Mouse (Mus musculus): ENCODE results near the gene Smyd3. TPM values are rescaled to one million over a fixed set of nuclear protein-coding genes. Genes with fewer than 3 reads are reported as not detected.

The Smyd3 gene
- polyA plus RNA-seq, 1 experiment from 2014 or later, result 9.5 TPM

DNA sequence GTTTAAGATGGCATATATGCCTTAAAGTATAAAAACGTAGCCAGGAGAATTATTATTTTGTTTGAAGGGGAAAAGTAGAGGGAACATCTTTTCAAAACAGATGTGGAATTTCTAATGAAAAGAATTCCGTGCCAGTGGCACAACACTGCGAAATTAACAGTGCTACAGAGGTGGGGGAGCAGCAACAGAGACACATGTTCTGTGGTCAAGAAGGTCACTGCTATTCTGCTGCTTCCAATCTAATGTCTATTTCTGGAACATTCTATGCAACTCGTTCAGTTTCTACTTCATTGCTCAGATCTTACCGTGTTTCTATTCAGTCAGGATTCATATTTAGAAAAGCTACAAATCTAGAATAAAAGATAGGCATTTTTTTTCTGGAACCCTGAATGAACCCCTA, 117.0 kb downstream of the Smyd3 start:
- Histone ChIP-seq H3K36me3 (no peaks in the 10 kb centered on the region), H3K9me3 (replicated peaks) (no peaks in the 10 kb centered on the region), H3K27ac (no peak overlapping the region), H3K4me1 (no peaks in the 10 kb centered on the region), H3K27me3 (replicated peaks) (no peaks in the 10 kb centered on the region), H3K9ac (no peak overlapping the region), H3K4me3 (no peak overlapping the region), H3K4me2 (no peak overlapping the region)
- ATAC-seq, result no peak
- 70% methylated on average over 5 of the region's 5 CpGs for WGBS (ENCODE audit: insufficient replicate concordance)

- Histone ChIP-seq H3K27me3 (replicated peaks) (no peaks in the 10 kb centered on the region), H3K9me3 (replicated peaks) (no peaks in the 10 kb centered on the region), H3K4me1 (no peaks in the 10 kb centered on the region), H3K4me3 (no peak overlapping the region), H3K27ac (no peak overlapping the region), H3K36me3 (no peaks in the 10 kb centered on the region), H3K4me2 (no peak overlapping the region), H3K9ac (no peak overlapping the region)
- ATAC-seq, result no peak
- WGBS (ENCODE audit: insufficient replicate concordance), result 79% methylated on average over 4 of the region's 4 CpGs
Observed at GRCm38 (mm10) chr1:179398639-179399038, 119.2 kb downstream of the Smyd3 start.

DNA sequence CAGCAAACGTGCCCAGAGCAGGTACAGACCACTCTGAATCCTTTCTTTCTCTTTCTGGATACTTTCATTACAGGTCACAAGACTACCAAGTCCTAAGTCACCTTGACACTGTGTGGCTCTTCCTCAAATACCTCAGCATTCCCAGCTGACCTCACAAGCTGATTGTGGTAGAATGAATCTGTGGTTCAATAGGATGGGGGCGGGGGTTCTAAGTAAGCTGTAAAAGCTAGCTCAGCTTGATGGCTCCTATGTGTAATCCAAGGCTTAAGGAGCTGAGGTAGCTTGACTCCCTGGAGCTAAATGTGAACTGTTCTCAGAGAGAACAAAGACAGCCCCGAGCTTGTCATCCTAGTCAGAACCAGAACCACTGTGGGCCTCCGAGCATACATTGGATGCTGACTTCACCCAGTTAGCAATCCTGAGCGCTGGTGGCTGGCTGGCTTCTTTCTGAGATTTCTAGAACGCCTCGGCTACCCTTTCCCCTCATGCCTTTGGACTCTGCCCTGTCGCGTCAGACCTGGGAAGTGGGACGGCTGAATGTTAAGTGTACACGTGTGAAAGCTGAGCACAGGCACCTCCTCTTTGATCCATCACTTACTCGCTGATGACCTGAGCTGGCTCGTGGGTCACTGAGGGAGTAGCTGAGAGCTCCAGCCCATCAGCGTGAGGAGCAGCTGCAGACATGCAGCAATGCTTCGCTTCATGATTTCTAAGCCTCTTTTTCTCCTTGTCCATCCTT, 131.4 kb downstream of the Smyd3 start:
- H3K27ac ChIP-seq, result no peak overlapping the region
- no peak for ATAC-seq

DNA sequence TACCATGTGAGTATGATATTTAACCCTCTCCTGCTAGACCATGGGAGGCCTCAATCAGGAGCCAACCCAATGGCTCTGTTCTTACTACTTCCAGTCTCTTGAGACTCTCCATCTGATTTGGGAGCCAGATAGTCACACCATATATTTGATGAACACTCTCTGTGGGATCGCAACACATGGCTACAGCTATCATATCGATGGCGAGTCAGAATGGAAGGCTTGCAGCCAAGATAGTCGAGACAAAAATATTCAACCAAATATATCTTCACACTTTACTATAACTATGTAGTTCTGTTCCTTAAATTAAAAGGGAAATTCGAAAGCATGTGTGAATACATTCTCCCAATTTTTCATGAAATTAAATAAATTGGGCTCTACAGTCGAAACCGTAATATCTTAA, 132.2 kb downstream of the Smyd3 start:
- Histone ChIP-seq H3K4me1 (no peaks in the 10 kb centered on the region), H3K27ac (no peak overlapping the region), H3K9me3 (replicated peaks) (no peaks in the 10 kb centered on the region), H3K27me3 (replicated peaks) (no peaks in the 10 kb centered on the region), H3K4me2 (no peak overlapping the region), H3K36me3 (no peaks in the 10 kb centered on the region), H3K9ac (no peak overlapping the region), H3K4me3 (no peak overlapping the region)
- 77% methylated on average over 7 of the region's 7 CpGs for WGBS (ENCODE audit: insufficient replicate concordance)
- ATAC-seq, result no peak

More for the DNA sequence above, 131.4 kb downstream of the Smyd3 start:
- Histone ChIP-seq H3K4me3 (no peak overlapping the region), H3K4me2 (no peak overlapping the region), H3K27me3 (replicated peaks) (no peaks in the 10 kb centered on the region), H3K9me3 (replicated peaks) (no peaks in the 10 kb centered on the region), H3K4me1 (no peaks in the 10 kb centered on the region), H3K36me3 (no peaks in the 10 kb centered on the region), H3K9ac (no peak overlapping the region)
- 63% methylated on average over 15 of the region's 15 CpGs for WGBS (ENCODE audit: insufficient replicate concordance)

DNA sequence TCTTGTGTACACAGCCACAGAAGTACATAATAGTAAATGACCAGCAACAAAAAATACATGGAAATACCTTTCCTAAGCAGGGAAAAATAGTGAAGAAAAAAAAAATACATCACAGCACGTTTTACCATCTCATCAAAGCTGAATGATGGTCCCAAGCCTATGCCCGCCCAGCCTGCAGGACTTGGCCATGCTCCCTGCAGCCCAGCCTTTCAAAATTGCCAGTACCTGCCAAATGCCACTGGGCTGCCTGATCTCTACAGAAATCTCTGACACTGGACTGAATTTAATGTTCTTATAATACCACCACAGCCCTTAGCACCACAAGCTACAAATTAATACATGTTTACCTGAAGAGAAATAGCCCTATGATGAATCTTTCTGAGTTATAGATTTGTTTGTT, 133.5 kb downstream of the Smyd3 start:
- Histone ChIP-seq H3K36me3 (no peaks in the 10 kb centered on the region), H3K4me1 (no peaks in the 10 kb centered on the region), H3K27ac (no peak overlapping the region), H3K4me2 (no peak overlapping the region), H3K27me3 (replicated peaks) (no peaks in the 10 kb centered on the region), H3K4me3 (no peak overlapping the region), H3K9me3 (replicated peaks) (no peaks in the 10 kb centered on the region), H3K9ac (no peak overlapping the region)
- 52% methylated on average over 2 of the region's 2 CpGs for WGBS (ENCODE audit: insufficient replicate concordance)
- no peak for ATAC-seq

GRCm38 (mm10) chr1:179378102-179378501, 139.7 kb downstream of the Smyd3 start:
- H3K4me3 ChIP-seq, result no peak overlapping the region
- H3K27me3 ChIP-seq (replicated peaks), result no peaks in the 10 kb centered on the region
- no peaks in the 10 kb centered on the region for H3K36me3 ChIP-seq
- no peak for ATAC-seq
- no peaks in the 10 kb centered on the region for H3K9me3 ChIP-seq (replicated peaks)
- H3K4me1 ChIP-seq, result no peaks in the 10 kb centered on the region
- H3K9ac ChIP-seq, result no peak overlapping the region
- H3K27ac ChIP-seq, result no peak overlapping the region
- no peak overlapping the region for H3K4me2 ChIP-seq
- 78% methylated on average over 4 of the region's 4 CpGs for WGBS (ENCODE audit: insufficient replicate concordance)

- no peaks in the 10 kb centered on the region for H3K9me3 ChIP-seq (replicated peaks)
- H3K27me3 ChIP-seq (replicated peaks), result no peaks in the 10 kb centered on the region
- H3K4me2 ChIP-seq, result no peak overlapping the region
- H3K4me1 ChIP-seq, result no peaks in the 10 kb centered on the region
- ATAC-seq, result no peak
- H3K9ac ChIP-seq, result no peak overlapping the region
- WGBS (ENCODE audit: insufficient replicate concordance), result 73% methylated on average over 4 of the region's 4 CpGs
- no peak overlapping the region for H3K27ac ChIP-seq
- H3K36me3 ChIP-seq, result no peaks in the 10 kb centered on the region
- H3K4me3 ChIP-seq, result no peak overlapping the region
Observed at GRCm38 (mm10) chr1:179374987-179375386, 142.9 kb downstream of the Smyd3 start.

- no peaks in the 10 kb centered on the region for H3K36me3 ChIP-seq
- WGBS (ENCODE audit: insufficient replicate concordance), result 84% methylated on average over 11 of the region's 11 CpGs
- H3K4me3 ChIP-seq, result no peak overlapping the region
Observed at GRCm38 (mm10) chr1:179373911-179374310, 143.9 kb downstream of the Smyd3 start.

GRCm38 (mm10) chr1:179371191-179371590, 146.7 kb downstream of the Smyd3 start:
- WGBS (ENCODE audit: insufficient replicate concordance), result 80% methylated on average over 3 of the region's 3 CpGs
- H3K27ac ChIP-seq, result no peak overlapping the region
- no peak overlapping the region for H3K4me3 ChIP-seq
- no peaks in the 10 kb centered on the region for H3K4me1 ChIP-seq
- no peak overlapping the region for H3K4me2 ChIP-seq
- H3K9ac ChIP-seq, result no peak overlapping the region
- no peaks in the 10 kb centered on the region for H3K27me3 ChIP-seq (replicated peaks)
- no peak for ATAC-seq
- peaks cover 6% of the 10 kb centered on the region for H3K9me3 ChIP-seq (replicated peaks)
- no peaks in the 10 kb centered on the region for H3K36me3 ChIP-seq

More at GRCm38 (mm10) chr1:179373911-179374310, 143.9 kb downstream of the Smyd3 start:
- H3K4me2 ChIP-seq, result no peak overlapping the region
- H3K9ac ChIP-seq, result no peak overlapping the region
- H3K27ac ChIP-seq, result no peak overlapping the region
- H3K4me1 ChIP-seq, result no peaks in the 10 kb centered on the region
- ATAC-seq, result no peak
- no peaks in the 10 kb centered on the region for H3K27me3 ChIP-seq (replicated peaks)
- peaks cover 6% of the 10 kb centered on the region for H3K9me3 ChIP-seq (replicated peaks)

DNA sequence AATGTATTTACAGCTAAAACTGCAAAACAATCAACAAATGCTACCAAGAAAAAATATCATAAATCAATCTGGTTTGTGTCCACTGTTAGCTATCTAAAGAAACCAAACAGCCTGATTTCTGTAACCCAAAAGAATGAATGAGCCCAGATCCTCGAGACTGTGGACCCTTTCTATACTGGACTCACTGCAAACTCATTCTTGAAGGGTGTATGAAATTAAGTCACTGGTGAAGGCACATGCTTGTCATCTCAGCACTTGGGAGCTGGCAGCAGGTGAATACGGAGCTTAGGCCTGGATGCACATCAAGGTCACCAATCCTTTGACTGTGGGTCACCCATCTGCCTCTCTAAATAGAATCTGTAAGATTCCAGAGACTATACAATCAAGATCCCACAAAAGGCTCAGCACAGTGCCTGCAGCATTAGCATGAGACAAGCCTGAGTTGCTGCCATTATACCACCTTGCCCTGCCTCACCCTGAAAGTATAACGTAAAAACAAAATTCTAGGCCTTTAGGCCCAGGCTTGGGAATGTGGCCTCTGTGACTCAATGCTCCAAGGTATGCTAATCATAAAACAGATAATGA, 149.3 kb downstream of the Smyd3 start:
- Histone ChIP-seq H3K9me3 (replicated peaks) (peaks cover 6% of the 10 kb centered on the region), H3K27me3 (replicated peaks) (no peaks in the 10 kb centered on the region), H3K36me3 (no peaks in the 10 kb centered on the region), H3K9ac (no peak overlapping the region), H3K4me3 (no peak overlapping the region), H3K4me2 (no peak overlapping the region), H3K4me1 (no peaks in the 10 kb centered on the region), H3K27ac (no peak overlapping the region)
- ATAC-seq, result no peak
- WGBS (ENCODE audit: insufficient replicate concordance), result 70% methylated on average over 3 of the region's 3 CpGs

GRCm38 (mm10) chr1:179361481-179362466, 156.1 kb downstream of the Smyd3 start:
- Histone ChIP-seq H3K36me3 (no peaks in the 10 kb centered on the region), H3K4me1 (no peaks in the 10 kb centered on the region), H3K27me3 (replicated peaks) (no peaks in the 10 kb centered on the region), H3K4me2 (no peak overlapping the region), H3K27ac (no peak overlapping the region), H3K9ac (no peak overlapping the region), H3K9me3 (replicated peaks) (no peaks in the 10 kb centered on the region), H3K4me3 (no peak overlapping the region)
- 59% methylated on average over 8 of the region's 8 CpGs for WGBS (ENCODE audit: insufficient replicate concordance)
- ATAC-seq, result no peak

DNA sequence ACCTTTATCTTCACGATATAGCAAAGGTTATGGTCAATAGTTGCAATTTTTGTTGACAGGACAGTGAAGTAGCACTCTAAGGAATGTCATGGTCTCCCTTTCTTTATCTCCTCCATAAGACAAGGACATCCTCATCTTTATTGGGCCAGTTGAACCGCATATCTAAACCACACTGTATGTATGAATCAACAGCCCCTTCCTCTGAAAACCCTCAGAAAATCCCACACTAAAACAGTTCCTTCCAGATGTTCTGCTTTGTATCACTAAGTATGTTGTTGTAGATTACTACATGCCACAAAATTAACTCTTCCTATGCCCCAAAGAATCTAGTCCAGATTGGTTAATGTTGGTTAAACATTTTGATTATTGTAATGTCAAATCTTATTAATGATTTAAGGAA, 160.7 kb downstream of the Smyd3 start:
- 66% methylated on average over 2 of the region's 2 CpGs for WGBS (ENCODE audit: insufficient replicate concordance)
- no peak overlapping the region for H3K9ac ChIP-seq
- no peak overlapping the region for H3K27ac ChIP-seq
- H3K4me2 ChIP-seq, result no peak overlapping the region
- no peaks in the 10 kb centered on the region for H3K36me3 ChIP-seq
- no peaks in the 10 kb centered on the region for H3K27me3 ChIP-seq (replicated peaks)
- no peaks in the 10 kb centered on the region for H3K9me3 ChIP-seq (replicated peaks)
- no peaks in the 10 kb centered on the region for H3K4me1 ChIP-seq
- no peak overlapping the region for H3K4me3 ChIP-seq
- no peak for ATAC-seq

All from liver, embryonic 12.5 days (tissue).